Mouse (Mus musculus) layer of hippocampus, adult 9-10 months (tissue): ENCODE data around the gene Scd3.
"Not testable (repeated sequence)": the region's sequence is repeated elsewhere in the genome, so short reads cannot be mapped to it uniquely, and the experiment has no call there.

Source experiments
- DNase-seq: peaks from one replicate; pipeline ENCODE4 v3.0.0; 2022; ENCODE audit warnings: low spot score

Gene Scd3

DNA sequence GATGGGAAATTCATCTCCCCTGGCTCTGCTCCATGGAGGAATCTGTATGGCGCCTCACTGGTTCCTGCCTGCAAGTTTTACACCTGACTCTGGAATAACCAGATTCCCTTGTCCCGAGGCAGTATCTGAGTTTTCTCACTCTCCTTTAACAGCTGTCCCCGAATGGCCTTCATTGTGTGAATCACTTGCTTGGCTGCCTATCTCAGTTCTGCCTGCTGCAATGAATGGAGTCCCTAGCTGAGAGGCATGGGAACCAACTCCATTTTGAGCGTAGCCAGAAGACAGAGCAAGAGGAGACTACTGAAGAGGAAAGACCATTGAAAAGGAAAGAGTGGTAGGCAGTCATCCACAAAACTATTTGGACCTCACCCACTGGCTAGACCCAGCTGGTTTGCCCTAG lies 70.6 kb downstream of the Scd3 start:
- no peak for DNase-seq

DNA sequence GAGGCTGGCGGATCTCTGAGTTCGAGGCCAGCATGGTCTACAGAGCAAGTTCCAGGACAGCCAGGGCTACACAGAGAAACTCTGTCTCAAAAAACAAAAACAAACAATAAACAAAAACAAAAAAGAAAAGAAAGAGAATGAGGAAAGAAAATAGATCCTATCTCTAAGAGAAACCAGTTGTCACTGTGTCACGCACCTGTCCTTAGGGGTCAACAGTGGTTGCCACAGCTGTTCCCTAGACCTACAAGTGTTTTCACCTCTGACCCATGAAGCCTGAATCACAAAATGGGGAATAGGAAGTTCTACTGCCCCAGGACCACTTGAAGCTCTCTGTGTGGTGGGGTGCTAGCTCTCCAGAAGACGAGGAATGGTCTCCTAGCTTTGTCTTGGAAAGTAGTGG lies 71.4 kb downstream of the Scd3 start:
- no peak for DNase-seq

DNA sequence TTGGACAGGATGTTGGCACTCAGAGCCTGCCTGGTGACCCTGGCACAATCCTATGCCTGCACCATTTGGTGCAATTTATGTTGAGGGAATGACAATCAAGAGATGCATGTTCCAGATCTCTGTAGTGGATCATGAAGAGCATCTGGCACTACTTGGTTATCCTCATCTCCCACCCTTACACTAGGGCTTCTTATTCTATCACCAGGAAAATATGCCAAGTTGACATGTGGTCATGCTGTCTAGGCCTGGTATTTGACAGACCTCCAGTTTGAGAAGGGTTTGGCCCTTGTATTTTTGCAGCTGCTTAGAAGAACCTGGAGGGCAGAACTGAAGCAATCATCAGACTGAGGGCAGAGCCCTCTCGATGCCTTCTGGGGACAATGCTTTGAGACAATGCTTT lies 72.3 kb downstream of the Scd3 start:
- DNase-seq, result no peak

DNA sequence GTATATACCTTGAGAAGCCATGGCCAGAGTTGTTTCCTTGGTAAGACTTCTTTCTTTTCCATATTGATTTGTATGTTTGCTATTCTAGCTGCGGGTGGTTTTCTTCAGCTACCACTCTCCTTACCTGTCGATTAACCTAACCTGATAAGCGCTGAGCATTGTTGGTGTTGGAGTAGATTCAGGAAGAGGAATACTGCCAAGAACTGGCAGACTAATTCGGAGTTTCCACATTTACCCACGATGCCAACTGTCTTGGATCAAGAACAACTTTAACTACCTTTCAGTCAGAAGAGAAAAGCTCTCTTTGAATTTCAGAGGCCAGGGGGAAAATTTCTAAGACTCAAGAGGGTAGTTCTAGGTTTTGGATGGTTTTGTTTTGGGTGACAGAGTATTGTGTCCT lies 73.8 kb downstream of the Scd3 start:
- DNase-seq, result no peak

DNA sequence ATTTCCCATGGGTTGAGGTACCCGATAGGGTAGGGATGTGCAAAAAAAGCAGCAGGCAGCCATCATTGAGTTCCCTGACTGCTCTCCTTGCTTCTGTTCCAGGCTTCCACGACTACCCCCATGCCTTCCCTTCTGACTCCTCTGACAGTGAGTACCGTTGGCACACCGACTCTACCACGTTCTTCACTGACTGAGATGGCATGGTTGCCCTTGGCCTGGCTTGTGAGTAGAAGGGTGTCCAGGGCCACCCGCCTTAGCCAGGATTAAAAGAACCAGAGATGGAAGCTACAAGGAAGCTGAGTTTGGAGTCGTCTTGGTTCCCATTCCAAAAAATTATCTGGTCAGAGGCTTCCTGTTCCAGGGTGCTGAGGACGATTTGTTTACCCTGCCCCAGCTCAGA lies 74.9 kb downstream of the Scd3 start:
- DNase-seq, result no peak

DNA sequence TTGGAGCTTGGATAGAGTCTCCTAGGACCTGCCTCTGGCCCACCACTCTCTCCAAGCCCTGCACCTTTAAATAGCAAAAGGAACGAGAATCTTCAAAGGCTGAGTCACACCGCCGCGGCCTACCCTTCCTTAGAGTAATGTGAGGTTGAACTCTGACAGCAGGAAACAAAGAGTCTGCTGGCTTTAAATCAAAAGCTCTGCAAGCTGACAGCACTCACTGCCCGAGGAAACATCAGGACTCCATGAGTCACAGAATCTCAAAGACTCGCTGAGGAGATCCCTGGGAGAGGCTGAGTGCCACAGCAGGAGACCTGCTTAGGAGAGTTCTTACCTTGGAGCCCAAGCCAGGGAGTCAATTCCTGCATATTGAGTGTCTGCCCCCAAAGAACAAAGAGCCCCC lies 77.7 kb downstream of the Scd3 start:
- no peak for DNase-seq

DNA sequence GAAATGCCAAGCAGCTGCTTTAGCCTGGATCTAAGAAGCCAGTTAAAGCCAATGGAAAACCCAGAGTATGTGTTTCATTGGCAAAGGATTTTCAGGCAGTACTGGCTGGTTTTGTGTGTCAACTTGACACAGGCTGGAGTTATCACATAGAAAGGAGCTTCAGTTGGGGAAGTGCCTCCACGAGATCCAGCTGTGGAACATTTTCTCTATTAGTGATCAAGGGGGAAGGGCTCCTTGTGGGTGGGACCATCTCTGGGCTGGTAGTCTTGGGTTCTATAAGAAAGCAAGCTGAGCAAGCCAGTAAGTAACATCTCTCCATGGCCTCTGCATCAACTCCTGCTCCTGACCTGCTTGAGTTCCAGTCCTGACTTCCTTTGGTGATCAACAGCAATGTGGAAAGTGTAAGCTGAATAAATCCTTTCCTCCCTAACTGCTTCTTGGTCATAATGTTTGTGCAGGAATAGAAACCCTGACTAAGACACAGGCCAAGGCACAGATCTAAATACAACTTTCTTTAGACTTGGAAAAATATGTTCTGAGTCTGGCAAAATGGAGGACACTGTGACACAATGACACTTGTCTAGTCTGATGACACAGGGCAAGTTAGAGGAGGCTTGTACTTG lies 78.9 kb downstream of the Scd3 start:
- DNase-seq, result not testable (repeated sequence)

DNA sequence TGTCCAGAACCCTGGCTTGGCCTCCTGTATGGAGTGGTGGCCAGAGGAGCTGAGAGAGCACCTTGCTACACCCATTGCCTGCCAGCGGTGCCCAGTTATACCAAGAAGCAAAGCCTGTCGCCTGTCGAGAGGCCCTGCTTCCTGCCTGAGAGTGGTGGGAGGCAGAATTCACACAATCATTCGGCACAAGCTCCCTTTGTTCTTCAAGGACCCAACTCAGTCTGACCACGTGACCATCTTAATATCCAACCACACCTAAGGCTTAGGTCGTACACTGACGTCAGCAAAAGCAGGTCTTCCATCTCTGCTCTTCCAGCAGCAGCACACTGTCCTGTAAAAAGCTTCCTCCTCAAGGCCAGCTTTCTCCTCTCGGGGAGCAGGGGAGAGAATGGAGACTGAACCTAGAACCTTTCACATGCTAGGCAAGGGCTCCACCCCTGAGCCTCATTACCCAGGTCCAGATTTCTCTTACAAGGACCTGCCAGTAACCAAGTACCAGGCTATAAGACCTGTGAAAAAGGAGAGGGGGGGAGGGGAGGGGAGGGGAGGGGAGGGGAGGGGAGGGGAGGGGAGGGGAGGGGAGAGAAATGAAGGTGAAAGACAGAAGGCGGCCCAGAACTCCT lies 79.6 kb downstream of the Scd3 start:
- DNase-seq, result no peak

DNA sequence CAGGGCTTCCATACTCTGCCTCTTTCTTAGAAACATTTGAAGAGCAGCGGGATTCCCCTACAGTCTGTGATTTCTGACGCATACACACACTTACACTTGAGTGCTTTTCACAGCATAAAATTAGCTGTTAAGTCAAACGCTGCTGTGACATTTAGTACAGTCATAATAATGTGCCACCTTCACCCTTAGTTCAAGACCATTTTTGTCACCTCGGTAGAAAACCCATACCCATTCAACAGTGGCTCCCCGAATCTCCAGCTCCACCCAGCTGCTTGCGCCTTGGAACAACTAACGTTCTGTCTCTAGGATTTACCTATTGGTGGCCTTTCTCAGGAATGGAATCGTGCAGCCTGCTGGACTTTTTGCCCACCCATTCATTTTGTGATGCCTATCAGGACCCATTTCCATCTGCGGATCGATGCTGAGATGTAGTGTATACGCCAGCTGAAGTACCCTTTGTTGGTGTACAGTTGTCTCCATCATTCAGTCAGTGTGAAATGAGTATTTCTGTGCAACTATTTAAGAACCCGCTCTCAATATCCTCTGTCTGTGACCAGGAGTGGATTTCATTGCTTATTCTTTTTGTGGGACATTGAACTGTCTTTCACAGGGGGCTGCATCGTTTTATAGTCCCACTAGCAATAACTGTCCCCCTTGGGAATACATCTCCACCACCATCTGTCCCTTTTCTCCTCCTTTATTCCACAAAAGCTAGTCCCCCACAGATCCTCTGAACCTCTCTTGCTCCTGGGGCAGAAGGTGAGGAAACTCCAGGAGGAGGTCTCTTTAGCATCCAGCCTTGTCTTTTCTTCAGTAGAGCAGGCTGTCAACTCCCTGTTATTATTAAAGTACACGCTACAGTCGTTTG lies 80.3 kb downstream of the Scd3 start:
- DNase-seq, result no peak

DNA sequence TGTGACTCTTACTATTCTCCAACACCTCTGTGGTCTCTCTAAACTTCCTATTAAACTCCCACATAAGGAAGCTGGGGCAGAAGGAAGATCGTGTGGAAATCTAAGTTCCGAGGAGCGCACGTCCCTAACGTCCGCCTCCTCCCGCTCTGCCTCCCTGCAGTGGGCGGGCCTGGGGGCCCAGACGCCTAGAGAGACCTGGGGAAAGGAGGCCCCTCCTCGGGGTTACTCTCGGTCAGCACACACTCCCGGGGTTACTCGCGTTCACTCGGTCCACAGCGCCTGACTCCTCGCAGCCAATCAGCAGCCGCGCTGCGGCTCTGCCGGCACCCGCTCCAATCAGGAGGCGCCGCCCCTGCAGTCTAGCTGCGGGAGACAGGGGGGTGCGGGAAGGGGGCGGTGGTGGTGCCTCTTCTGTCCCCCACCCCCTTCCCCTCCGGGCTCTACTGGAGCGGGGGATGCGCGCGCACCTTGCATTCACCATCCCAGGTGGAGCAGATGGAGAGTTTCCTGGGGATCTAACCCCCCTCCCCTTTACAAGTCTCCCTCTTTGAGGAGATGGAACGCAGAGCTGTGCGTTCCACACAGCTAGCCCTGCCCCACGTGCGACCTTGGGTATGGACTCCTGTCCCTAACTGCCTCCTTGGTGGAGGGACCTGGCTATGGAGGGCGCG lies 81.1 kb downstream of the Scd3 start:
- DNase-seq, result peak; percentile 75

DNA sequence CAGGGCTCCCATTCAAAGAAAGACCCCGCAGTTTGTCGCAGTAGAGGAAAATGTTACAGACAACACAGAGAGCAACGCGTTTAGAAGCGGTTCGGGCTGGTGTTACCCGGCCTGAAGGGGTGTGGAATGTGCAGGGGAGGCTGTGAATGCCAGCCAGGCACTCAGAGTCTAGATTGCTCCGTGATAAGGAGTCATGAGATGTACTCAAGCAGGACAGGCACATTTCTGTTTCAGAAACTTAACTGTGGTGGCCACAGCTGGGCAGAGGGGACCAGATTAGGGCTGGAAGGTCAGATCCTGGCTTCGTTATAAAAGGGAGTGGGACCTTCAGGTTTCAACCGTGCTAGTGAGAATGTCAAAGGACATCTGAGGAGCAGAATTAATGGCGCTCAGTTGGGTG lies 81.7 kb downstream of the Scd3 start:
- no peak for DNase-seq

DNA sequence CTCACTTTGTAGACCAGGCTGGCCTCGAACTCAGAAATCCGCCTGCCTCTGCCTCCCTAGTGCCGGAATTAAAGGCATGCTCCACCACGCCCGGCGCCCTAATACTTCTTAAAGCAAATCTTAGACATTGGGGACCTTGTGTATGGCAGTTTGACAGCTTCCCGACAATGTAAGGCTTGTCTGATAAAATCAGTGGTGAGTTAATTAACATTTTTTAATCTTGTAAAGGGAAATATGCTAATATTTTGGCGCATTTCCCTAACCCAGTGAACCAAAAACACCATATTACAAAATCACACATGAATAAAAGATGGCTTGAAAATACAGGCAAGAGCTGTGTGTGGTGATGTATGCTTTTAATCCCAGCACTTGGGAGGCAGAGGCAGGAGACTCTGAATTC lies 82.5 kb downstream of the Scd3 start:
- DNase-seq, result no peak

DNA sequence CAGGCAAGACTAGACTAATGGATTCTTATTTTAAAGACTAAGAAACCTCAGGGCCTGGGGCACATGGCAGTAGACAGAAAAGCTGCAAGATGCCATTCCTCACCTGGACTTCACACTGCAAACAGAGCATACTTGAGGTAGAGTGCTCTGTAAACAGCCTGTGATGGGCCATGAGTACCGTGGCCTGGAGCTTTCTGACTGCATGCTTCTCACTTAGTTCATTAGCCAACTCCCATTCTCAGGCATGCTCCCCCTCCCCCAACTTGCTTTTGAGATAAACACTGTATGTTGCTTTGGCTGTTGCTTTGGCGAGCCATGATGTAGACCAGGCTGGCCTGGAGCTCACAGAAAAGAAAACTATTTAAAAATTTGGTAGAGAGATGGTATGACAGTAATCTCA lies 83.0 kb downstream of the Scd3 start:
- DNase-seq, result no peak

DNA sequence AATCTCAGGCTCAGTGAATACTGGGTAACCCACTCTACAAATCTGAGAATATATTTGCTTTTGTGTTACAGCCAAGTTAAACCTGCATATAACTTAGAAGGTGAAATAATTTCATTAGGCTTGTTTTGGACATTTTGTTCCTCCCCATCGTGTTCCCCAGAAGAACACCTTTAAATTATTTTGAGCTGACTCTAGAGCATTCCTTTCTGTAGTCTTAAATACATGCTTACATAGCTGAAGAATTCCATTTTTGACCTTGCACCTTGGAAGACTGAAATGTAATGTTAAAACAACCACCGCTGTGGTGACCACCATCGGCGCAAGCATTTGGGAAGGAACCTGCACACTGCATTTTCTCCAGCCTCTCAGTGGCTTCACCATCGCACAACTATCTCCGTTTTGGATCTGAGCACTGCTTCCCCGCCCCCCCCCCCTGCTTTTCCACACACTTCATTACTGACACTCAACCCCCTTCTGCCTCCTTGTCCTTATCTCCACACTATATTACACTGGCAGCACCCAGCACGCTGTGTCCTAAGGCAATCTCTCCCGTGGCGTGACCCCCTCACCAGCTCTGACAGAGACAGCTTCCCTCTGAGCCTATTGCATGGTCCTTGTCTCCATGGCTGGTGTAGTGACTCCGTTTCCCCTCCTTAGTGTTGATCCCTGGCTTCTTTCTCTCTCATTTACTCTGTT lies 84.5 kb downstream of the Scd3 start:
- no peak for DNase-seq

DNA sequence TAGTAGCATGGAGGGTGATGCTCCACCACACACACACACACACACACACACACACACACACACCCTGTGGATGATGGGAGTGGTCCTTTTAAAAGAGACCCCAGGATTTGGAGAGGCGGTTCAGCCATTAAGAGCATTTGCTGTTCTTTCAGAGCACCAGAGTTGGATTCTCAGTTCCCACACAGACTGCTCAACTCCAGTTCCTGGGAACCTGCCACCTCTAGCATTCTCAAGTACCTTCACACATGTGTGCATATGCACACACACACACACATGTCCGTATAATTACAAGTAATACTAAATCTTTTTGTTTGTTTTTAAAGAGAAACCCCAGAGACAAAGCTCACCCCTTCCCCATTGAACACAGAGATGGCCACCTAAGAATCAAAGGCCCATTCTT lies 89.0 kb downstream of the Scd3 start:
- no peak for DNase-seq

DNA sequence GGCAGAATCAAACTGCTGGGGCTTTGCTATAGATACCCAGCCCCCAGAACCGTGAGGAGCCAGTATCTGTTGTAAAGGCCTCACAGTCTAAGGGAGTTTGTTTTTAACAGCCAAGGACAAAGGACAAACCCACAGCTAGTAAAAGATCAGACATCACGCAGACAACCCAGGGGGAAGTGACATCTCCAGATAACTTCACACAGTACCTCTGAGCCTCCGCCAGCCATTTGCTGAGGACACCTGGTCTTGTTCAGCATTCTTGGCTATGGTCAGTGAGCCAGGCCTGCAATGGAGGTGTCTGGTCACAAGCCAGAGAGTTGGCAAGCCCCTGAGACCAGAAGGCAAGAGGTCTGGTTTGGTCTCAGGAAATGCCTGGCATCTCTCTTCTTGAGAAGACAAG lies 89.4 kb downstream of the Scd3 start:
- no peak for DNase-seq

DNA sequence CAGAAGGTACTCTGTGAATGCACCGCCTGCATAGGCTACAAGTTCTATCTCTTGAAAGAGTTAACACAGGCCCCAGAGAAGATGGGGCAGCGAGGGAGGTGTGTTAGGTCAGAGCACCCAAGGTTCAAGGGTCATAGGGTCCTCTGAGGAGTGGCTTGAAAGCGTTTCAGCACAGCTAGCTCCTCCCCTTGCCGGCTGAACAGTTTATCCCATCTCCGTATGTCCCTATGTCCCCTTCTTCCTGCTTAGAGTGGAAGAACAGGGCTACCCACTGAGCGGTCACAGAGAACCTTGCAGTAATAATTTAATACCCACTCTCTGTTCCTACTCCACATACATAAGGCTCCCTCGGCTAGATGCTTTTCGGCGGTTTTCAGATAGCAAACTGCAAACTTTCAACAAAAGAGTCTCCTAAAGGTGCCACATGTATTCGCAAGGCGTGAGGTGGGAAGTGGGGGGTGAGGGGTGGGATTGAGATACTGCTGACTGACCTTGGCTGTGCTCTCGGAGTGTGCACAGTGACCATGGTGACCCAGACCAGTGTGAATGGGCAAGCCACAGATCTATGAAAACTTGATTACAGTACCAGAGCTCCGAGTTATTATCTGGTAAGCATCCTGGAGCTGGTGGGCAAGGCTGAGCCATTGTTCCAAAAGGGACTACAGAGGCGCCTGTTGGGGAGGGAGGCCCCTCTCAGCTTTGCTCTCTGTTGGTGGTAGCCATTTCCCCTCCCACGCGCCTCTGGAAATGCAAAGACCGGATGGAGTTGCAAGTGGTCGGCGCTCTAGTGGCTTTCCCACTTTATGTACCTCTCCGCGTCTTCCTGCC lies 90.1 kb downstream of the Scd3 start, which contains the start of gene Scd2:
Gene Scd2 (plus strand): TSS at position 734 of the 828 bp plus-strand sequence.
- no peak for DNase-seq
